Mouse (Mus musculus): ENCODE measurements around the gene Gm28269.

- TF ChIP-seq CTCF (IDR thresholded peaks at IDR 0.05; ENCODE audit: low read depth, low read length) (no peak), POLR2A (IDR thresholded peaks at IDR 0.05; ENCODE audit: borderline replicate concordance, low read depth, low read length) (no peak)
These were observed 29.6 kb downstream of the Gm28269 start for GRCm38 (mm10) chrX:21715293-21715692.
